ENCODE assay signal across 11 mouse cellular contexts in the genomic region with DNA sequence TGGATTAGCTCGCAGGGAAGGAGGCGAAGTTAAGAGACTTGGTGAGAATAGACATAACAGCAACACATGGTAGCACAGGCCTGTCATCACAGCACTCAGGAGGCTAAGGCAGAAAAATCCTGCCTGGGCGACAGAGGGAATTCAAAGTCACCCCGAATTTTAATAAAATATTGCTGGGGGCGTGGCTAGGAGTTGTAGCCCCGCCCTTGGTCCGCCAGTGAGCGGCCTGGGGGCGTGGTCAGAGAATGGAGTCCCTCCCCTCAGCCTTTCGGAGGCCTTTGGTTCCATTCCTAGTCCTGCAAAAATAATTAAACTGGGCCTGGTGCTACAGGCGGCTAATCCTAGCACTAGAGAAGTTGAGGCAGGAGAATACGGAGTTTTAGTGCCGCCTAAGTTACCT. TPM values are rescaled to one million over a fixed set of nuclear protein-coding genes. Genes with fewer than 3 reads are reported as not detected.
DNase-seq lines count a peak whose midpoint lies in the region; ATAC-seq and TF ChIP-seq lines count a peak whose summit lies in the region.
"Had no signal": no experiment of that assay in that cellular context is flagged by ENCODE, and none has a peak within 500 bp of the region (broad histone marks: within the 10 kb centered on the region; RNA-seq: fewer than 3 reads in every experiment).

No protein-coding gene starts in this region.

- peaks cover 2 to 23% of the 10 kb centered on the region in 2 experiments; a peak in 3 of 4 replicates for H3K4me1 ChIP-seq in ES-E14 (ENCODE audit: control insufficient read depth in 2 of 2, insufficient read depth in 2 of 2, low read length in 2 of 2, poor library complexity in 1 of 2)
- H3K4me1 ChIP-seq in liver, embryonic 13.5 days (replicated peaks), result peaks cover 78% of the 10 kb centered on the region

- DNase-seq in kidney, postnatal 4 days, result peak; percentile 42 to 61
- DNase-seq in kidney, adult 8-10 months, result no peak
- peak; percentile 54 for DNase-seq in ES-E14 (ENCODE audit: low read depth, low spot score)
- DNase-seq in embryo, embryonic 11 days, result peak; percentile 41
- peak; percentile 72 for DNase-seq in liver, embryonic 13.5 days
- DNase-seq in right cerebral cortex, postnatal 10 days (ENCODE audit: low spot score in 2 of 2), result no peak
- DNase-seq in cerebellum, adult 8-10 months, result no peak
- DNase-seq in urinary bladder, postnatal 25 days (ENCODE audit: low spot score), result no peak
- DNase-seq: lung, adult 2 months had no signal

- no peaks in the 10 kb centered on the region for H3K9me3 ChIP-seq in ES-E14 (ENCODE audit: control insufficient read depth, insufficient read depth, low read depth, low read length)
- H3K9me3 ChIP-seq in liver, embryonic 13.5 days (replicated peaks), result no peaks in the 10 kb centered on the region
- H3K9me3 ChIP-seq: embryonic facial prominence, embryonic 15.5 days; hindbrain, embryonic 15.5 days had no signal

- in situ Hi-C loops in ES-E14 (cut with MboI; ENCODE audit: low sequenced_read_pairs in 2 of 2, unreplicated experiment in 2 of 2), result no loop called here

- H3K4me3 ChIP-seq in ES-E14 (ENCODE audit: insufficient read depth in 1 of 2, low read depth in 1 of 2, low read length in 2 of 2, poor library complexity in 1 of 2, severe bottlenecking in 1 of 2), result peak overlapping the region; percentile 56 to 64
- H3K4me3 ChIP-seq in liver, embryonic 13.5 days (replicated peaks), result peak overlapping the region; percentile 64
- H3K4me3 ChIP-seq: embryonic facial prominence, embryonic 15.5 days; hindbrain, embryonic 15.5 days had no signal

- ATAC-seq in liver, embryonic 13.5 days (ENCODE audit: low read depth), result no peak

- H3K4me2 ChIP-seq in liver, embryonic 13.5 days, result peak overlapping the region; percentile 90

- H3K27me3 ChIP-seq in liver, embryonic 13.5 days, result peaks cover 18% of the 10 kb centered on the region

- peak overlapping the region; percentile 32; the same call in 1 of the 2 replicates for H3K9ac ChIP-seq in ES-E14 (ENCODE audit: insufficient read depth, low read depth, low read length, poor library complexity, severe bottlenecking)
- peak overlapping the region; percentile 72 for H3K9ac ChIP-seq in liver, embryonic 13.5 days
- H3K9ac ChIP-seq: embryonic facial prominence, embryonic 15.5 days; hindbrain, embryonic 15.5 days had no signal

- 10% methylated on average over 13 of the region's 13 CpGs for whole genome bisulfite sequencing in liver, embryonic 13.5 days (ENCODE audit: insufficient replicate concordance)

- H3K36me3 ChIP-seq in ES-E14 (ENCODE audit: control insufficient read depth, insufficient read depth, low read length, poor library complexity, severe bottlenecking), result no peaks in the 10 kb centered on the region
- H3K36me3 ChIP-seq in liver, embryonic 13.5 days, result no peaks in the 10 kb centered on the region
- H3K36me3 ChIP-seq: embryonic facial prominence, embryonic 15.5 days; hindbrain, embryonic 15.5 days had no signal

- no peak overlapping the region for H3K27ac ChIP-seq in ES-E14 (ENCODE audit: insufficient read depth, low read depth, low read length, poor library complexity, severe bottlenecking)
- H3K27ac ChIP-seq in liver, embryonic 13.5 days, result peak overlapping the region; percentile 92
- H3K27ac ChIP-seq: embryonic facial prominence, embryonic 15.5 days; hindbrain, embryonic 15.5 days had no signal

TF ChIP-seq in ES-E14, 5 proteins besides CTCF, POLR2A, EP300 and RAD21:
- TF ChIP-seq ZC3H11A (IDR thresholded peaks at IDR 0.05; ENCODE audit: borderline replicate concordance, low read depth, low read length), result no peak
- no peak for TF ChIP-seq CHD2 (IDR thresholded peaks at IDR 0.05; ENCODE audit: low read depth, low read length)
- no peak for TF ChIP-seq MAFK (IDR thresholded peaks at IDR 0.05; ENCODE audit: insufficient read depth, low read depth, low read length)
- TF ChIP-seq HCFC1 (IDR thresholded peaks at IDR 0.05; ENCODE audit: borderline replicate concordance, insufficient read depth, low read length), result no peak
- TF ChIP-seq ZNF384 (IDR thresholded peaks at IDR 0.05; ENCODE audit: low read depth, low read length), result no peak

RNA-seq across cellular contexts. Expression of a gene that starts 3.2 kb away (rescaled TPM):
- total RNA-seq in ES-E14 (2012; rRNA removed), result 0.80 and 2.3 TPM in 2 replicates
- polyA plus RNA-seq in liver, embryonic 13.5 days (2015; fragmentation: Nextera tagmentation; extraction: Ambion mirVana), result 0.02 and 0.03 TPM in 2 replicates

RNA-seq across cellular contexts. Expression of a gene that starts 25.6 kb away (rescaled TPM):
- total RNA-seq in ES-E14 (2012; rRNA removed), result 27.4 and 33.4 TPM in 2 replicates
- polyA plus RNA-seq in liver, embryonic 13.5 days (2015; fragmentation: Nextera tagmentation; extraction: Ambion mirVana), result 13.4 and 13.8 TPM in 2 replicates

RNA-seq across cellular contexts. Expression of a gene that starts 41.1 kb away (rescaled TPM):
- total RNA-seq in ES-E14 (2012; rRNA removed), result not detected in 2 replicates
- polyA plus RNA-seq in liver, embryonic 13.5 days (2015; fragmentation: Nextera tagmentation; extraction: Ambion mirVana), result 0.02 TPM in 1 of 2 replicates, not detected in the other
- polyA plus RNA-seq: embryonic facial prominence, embryonic 15.5 days; lung, adult 2 months had no signal

RNA-seq across cellular contexts. Expression of a gene that starts 41.4 kb away (rescaled TPM):
- 20.8 and 23.5 TPM in 2 replicates for total RNA-seq in ES-E14 (2012; rRNA removed)
- 13.4 and 14.1 TPM in 2 replicates for polyA plus RNA-seq in liver, embryonic 13.5 days (2015; fragmentation: Nextera tagmentation; extraction: Ambion mirVana)

RNA-seq across cellular contexts. Expression of a gene that starts 54.4 kb away (rescaled TPM):
- 67.9 and 68.7 TPM in 2 replicates for total RNA-seq in ES-E14 (2012; rRNA removed)
- 45.1 and 51.7 TPM in 2 replicates for polyA plus RNA-seq in liver, embryonic 13.5 days (2015; fragmentation: Nextera tagmentation; extraction: Ambion mirVana)

Comparison
In these comparisons a context has a peak if more than half of its experiments do, and no peak if none do; other contexts are left out.
1. DNase-seq: peak in kidney, postnatal 4 days (2 of 2), ES-E14 (single experiment), embryo, embryonic 11 days (single experiment) and liver, embryonic 13.5 days (single experiment); none in kidney, adult 8-10 months (0 of 2), right cerebral cortex, postnatal 10 days (0 of 2), cerebellum, adult 8-10 months (single experiment) and urinary bladder, postnatal 25 days (single experiment).